Mouse (Mus musculus) bone marrow macrophage, adult 2 months (primary cell): ENCODE data around the gene Idnk.
A peak's percentile ranks its signal among the peaks of the same experiment; 100 is the strongest.

Experiments
- CTCF ChIP-seq: IDR thresholded peaks from 2 replicates; pipeline ENCODE4 v1.5.1; 2012; ENCODE audit warnings: low read depth, mild to moderate bottlenecking, low read length, moderate library complexity
- POLR2A ChIP-seq: IDR thresholded peaks from 2 replicates; pipeline ENCODE4 v1.6.1; 2012; ENCODE audit warnings: mild to moderate bottlenecking, low read depth, low read length, borderline replicate concordance

DNA sequence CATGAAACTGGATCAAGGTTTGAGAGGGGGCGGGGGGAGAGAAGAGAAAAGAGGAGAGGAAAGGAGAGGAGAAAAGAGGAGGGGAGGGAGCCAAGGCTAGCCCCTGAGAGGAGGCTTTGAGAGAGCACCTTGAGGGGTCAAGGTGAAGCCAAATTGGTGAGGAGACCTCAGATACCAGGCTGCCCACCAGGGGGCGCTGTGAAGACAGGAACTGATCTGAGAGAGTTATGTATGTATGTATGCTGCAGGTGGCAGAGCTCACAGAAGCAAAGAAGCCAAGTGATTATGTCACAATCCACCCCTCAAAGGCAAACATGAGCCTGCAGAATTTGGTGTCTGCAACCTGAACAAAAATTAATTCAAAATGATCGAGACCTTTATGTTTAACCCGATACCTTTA lies 31.0 kb downstream of the Idnk start:
- TF ChIP-seq CTCF (peak; percentile 93), POLR2A (no peak)
